Mouse (Mus musculus): ENCODE results near the gene Ahsa2. TPM values are rescaled to one million over a fixed set of nuclear protein-coding genes. Genes with fewer than 3 reads are reported as not detected.
A peak's percentile ranks its signal among the peaks of the same experiment; 100 is the strongest.

The Ahsa2 gene
- total and polyA plus RNA-seq, 3 experiments, result 51.0 to 69.4 (median 58.9) TPM

GRCm38 (mm10) chr11:23495231-23495630, 2.6 kb downstream of the Ahsa2 start:
- Histone ChIP-seq H3K36me3 (replicated peaks in 1 of 2; ENCODE audit: control insufficient read depth in 1 of 2, insufficient read depth in 1 of 2, low read length in 1 of 2) (peaks cover 52 to 63% of the 10 kb centered on the region in 2 experiments), H3K4me2 (ENCODE audit: insufficient read depth, low read depth, poor library complexity, severe bottlenecking) (no peak overlapping the region), H3K9ac (ENCODE audit: insufficient read depth, low read depth) (no peak overlapping the region), H3K79me2 (replicated peaks; ENCODE audit: control insufficient read depth, extremely low read depth, insufficient read depth, poor library complexity, severe bottlenecking) (peaks cover 25% of the 10 kb centered on the region), H3K27me3 (replicated peaks) (peaks cover 4% of the 10 kb centered on the region), H3K9me3 (replicated peaks; ENCODE audit: low read length) (no peaks in the 10 kb centered on the region), H3K4me3 (replicated peaks in 1 of 3; ENCODE audit: low read depth in 2 of 3, low read length in 2 of 3, poor library complexity in 1 of 3) (no peak overlapping the region), H3K4me1 (ENCODE audit: control insufficient read depth in 1 of 2, insufficient read depth in 2 of 2) (peaks cover 11 to 28% of the 10 kb centered on the region in 2 experiments; a peak in 3 of 4 replicates), H3K27ac (ENCODE audit: insufficient read depth, low read depth) (no peak overlapping the region)
- TF ChIP-seq ZNF384 (IDR thresholded peaks at IDR 0.05; ENCODE audit: low read depth, low read length), result no peak
- no peak for TF ChIP-seq EP300 (IDR thresholded peaks at IDR 0.05; ENCODE audit: low read length)
- TF ChIP-seq PAX5 (IDR thresholded peaks at IDR 0.05; ENCODE audit: low read length), result no peak
- no peak for TF ChIP-seq ZMIZ1 (IDR thresholded peaks at IDR 0.05; ENCODE audit: low read depth, low read length)
- in situ Hi-C loops (cut with MboI; ENCODE audit: low pct_ligation_motif_present, low pct_unique_long_range_greater_than_20kb, low sequenced_read_pairs) (no loop called here), dilution Hi-C loops (cut with MboI; ENCODE audit: extremely low pct_ligation_motif_present, extremely low pct_unique_long_range_greater_than_20kb, low sequenced_read_pairs) (no loop called here)
- no peak for DNase-seq (ENCODE audit: extremely low read depth)

GRCm38 (mm10) chr11:23492048-23492790, 5.6 kb downstream of the Ahsa2 start:
- dilution Hi-C loops (cut with MboI; ENCODE audit: extremely low pct_ligation_motif_present, extremely low pct_unique_long_range_greater_than_20kb, low sequenced_read_pairs) (no loop called here), in situ Hi-C loops (cut with MboI; ENCODE audit: low pct_ligation_motif_present, low pct_unique_long_range_greater_than_20kb, low sequenced_read_pairs) (no loop called here)
- Histone ChIP-seq H3K9ac (ENCODE audit: insufficient read depth, low read depth) (no peak overlapping the region), H3K9me3 (replicated peaks; ENCODE audit: low read length) (no peaks in the 10 kb centered on the region), H3K79me2 (replicated peaks; ENCODE audit: control insufficient read depth, extremely low read depth, insufficient read depth, poor library complexity, severe bottlenecking) (peaks cover 25% of the 10 kb centered on the region), H3K4me2 (ENCODE audit: insufficient read depth, low read depth, poor library complexity, severe bottlenecking) (no peak overlapping the region), H3K4me1 (ENCODE audit: control insufficient read depth in 1 of 2, insufficient read depth in 2 of 2) (peaks cover 9 to 24% of the 10 kb centered on the region in 2 experiments; a peak in 3 of 4 replicates), H3K36me3 (replicated peaks in 1 of 2; ENCODE audit: control insufficient read depth in 1 of 2, insufficient read depth in 1 of 2, low read length in 1 of 2) (peaks cover 75 to 93% of the 10 kb centered on the region in 2 experiments), H3K4me3 (replicated peaks in 1 of 3; ENCODE audit: low read depth in 2 of 3, low read length in 2 of 3, poor library complexity in 1 of 3) (no peak overlapping the region), H3K27me3 (replicated peaks) (no peaks in the 10 kb centered on the region), H3K27ac (ENCODE audit: insufficient read depth, low read depth) (no peak overlapping the region)
- no peak for TF ChIP-seq E2F4 (IDR thresholded peaks at IDR 0.05; ENCODE audit: insufficient replicate concordance, low read depth, low read length)
- TF ChIP-seq ZMIZ1 (IDR thresholded peaks at IDR 0.05; ENCODE audit: low read depth, low read length), result 0 out of 2 replicates have a peak, but pooled peaks have one; percentile 19
- no peak for TF ChIP-seq USF2 (conservative IDR thresholded peaks at IDR 0.05; ENCODE audit: low read depth, low read length)
- TF ChIP-seq JUND (conservative IDR thresholded peaks at IDR 0.05; ENCODE audit: low read depth, low read length), result no peak
- TF ChIP-seq PAX5 (IDR thresholded peaks at IDR 0.05; ENCODE audit: low read length), result no peak
- TF ChIP-seq BHLHE40 (IDR thresholded peaks at IDR 0.05; ENCODE audit: low read depth, low read length), result no peak
- DNase-seq (ENCODE audit: extremely low read depth), result no peak

- peaks cover 72 to 94% of the 10 kb centered on the region in 2 experiments for H3K36me3 ChIP-seq (replicated peaks in 1 of 2; ENCODE audit: control insufficient read depth in 1 of 2, insufficient read depth in 1 of 2, low read length in 1 of 2)
- no peak for DNase-seq (ENCODE audit: extremely low read depth)
- dilution Hi-C loops (cut with MboI; ENCODE audit: extremely low pct_ligation_motif_present, extremely low pct_unique_long_range_greater_than_20kb, low sequenced_read_pairs), result no loop called here
Observed at GRCm38 (mm10) chr11:23489955-23490354, 7.9 kb downstream of the Ahsa2 start.

More at GRCm38 (mm10) chr11:23489955-23490354, 7.9 kb downstream of the Ahsa2 start:
- no peak overlapping the region for H3K4me3 ChIP-seq (replicated peaks in 1 of 3; ENCODE audit: low read depth in 2 of 3, low read length in 2 of 3, poor library complexity in 1 of 3)
- no peak overlapping the region for H3K9ac ChIP-seq (ENCODE audit: insufficient read depth, low read depth)
- in situ Hi-C loops (cut with MboI; ENCODE audit: low pct_ligation_motif_present, low pct_unique_long_range_greater_than_20kb, low sequenced_read_pairs), result no loop called here
- H3K27me3 ChIP-seq (replicated peaks), result no peaks in the 10 kb centered on the region
- H3K4me2 ChIP-seq (ENCODE audit: insufficient read depth, low read depth, poor library complexity, severe bottlenecking), result no peak overlapping the region
- no peaks in the 10 kb centered on the region for H3K9me3 ChIP-seq (replicated peaks; ENCODE audit: low read length)
- H3K27ac ChIP-seq (ENCODE audit: insufficient read depth, low read depth), result no peak overlapping the region
- H3K4me1 ChIP-seq (ENCODE audit: control insufficient read depth in 1 of 2, insufficient read depth in 2 of 2), result peaks cover 0 to 4% of the 10 kb centered on the region in 2 experiments; a peak in 1 of 4 replicates
- no peak for TF ChIP-seq POLR2A (IDR thresholded peaks at IDR 0.05; ENCODE audit: low read depth, low read length)
- TF ChIP-seq NRF1 (IDR thresholded peaks at IDR 0.05; ENCODE audit: low read depth, low read length), result no peak
- TF ChIP-seq UBTF (IDR thresholded peaks at IDR 0.05; ENCODE audit: low read depth, low read length), result no peak
- TF ChIP-seq RAD21 (IDR thresholded peaks at IDR 0.05; ENCODE audit: low read depth, low read length), result no peak
- no peak for TF ChIP-seq POLR2AphosphoS2 (IDR thresholded peaks at IDR 0.05; ENCODE audit: low read depth, low read length)
- no peak for TF ChIP-seq BHLHE40 (IDR thresholded peaks at IDR 0.05; ENCODE audit: low read depth, low read length)
- TF ChIP-seq SMC3 (IDR thresholded peaks at IDR 0.05; ENCODE audit: low read depth, low read length), result no peak
- TF ChIP-seq MAX (IDR thresholded peaks at IDR 0.05; ENCODE audit: low read length), result no peak
- no peak for TF ChIP-seq PAX5 (IDR thresholded peaks at IDR 0.05; ENCODE audit: low read length)
- TF ChIP-seq ZNF384 (IDR thresholded peaks at IDR 0.05; ENCODE audit: low read depth, low read length), result no peak
- no peak for TF ChIP-seq JUND (conservative IDR thresholded peaks at IDR 0.05; ENCODE audit: low read depth, low read length)
- no peak for TF ChIP-seq EP300 (IDR thresholded peaks at IDR 0.05; ENCODE audit: low read length)
- TF ChIP-seq ZKSCAN1 (IDR thresholded peaks at IDR 0.05; ENCODE audit: borderline replicate concordance, low read depth, low read length), result no peak
- no peak for TF ChIP-seq JUN (IDR thresholded peaks at IDR 0.05; ENCODE audit: insufficient read depth, low read depth, low read length)
- TF ChIP-seq ZMIZ1 (IDR thresholded peaks at IDR 0.05; ENCODE audit: low read depth, low read length), result no peak
- no peak for TF ChIP-seq HCFC1 (IDR thresholded peaks at IDR 0.05; ENCODE audit: low read depth, low read length)
- TF ChIP-seq MEF2A (IDR thresholded peaks at IDR 0.05; ENCODE audit: borderline replicate concordance, low read depth, low read length), result no peak
- TF ChIP-seq TCF12 (IDR thresholded peaks at IDR 0.05; ENCODE audit: low read depth, low read length), result no peak
- no peak for TF ChIP-seq NELFE (IDR thresholded peaks at IDR 0.05; ENCODE audit: low read depth, low read length)
- H3K79me2 ChIP-seq (replicated peaks; ENCODE audit: control insufficient read depth, extremely low read depth, insufficient read depth, poor library complexity, severe bottlenecking), result peaks cover 3% of the 10 kb centered on the region

Data from CH12.LX (cell line).